Mouse (Mus musculus) midbrain, embryonic 14.5 days (tissue): Measurements from ENCODE around the gene Litaf. TPM values are rescaled to one million over a fixed set of nuclear protein-coding genes. Genes with fewer than 3 reads are reported as not detected.

Source experiments
- ATAC-seq: fragments of 200-750 bp; cut with Nextera tagmentation; 2 replicates; pipeline ENCODE4 v1.8.0; 2017; ENCODE audit warnings: moderate number of reproducible peaks, moderate library complexity; ENCODE audit not compliant: low FRiP score, low TSS enrichment
- DNase-seq: peaks from one replicate; pipeline ENCODE4 v3.0.0-alpha.2; 2015
- H3K27ac ChIP-seq: fragments of 300-500 bp; sonication (generic); replicated peaks from 2 replicates; pipeline ENCODE4 v1.5.1; 2014; ENCODE audit warnings: mild to moderate bottlenecking, low read depth, low read length, moderate library complexity
- H3K27me3 ChIP-seq: fragments of 300-500 bp; sonication (generic); 2 replicates; pipeline ENCODE4 v1.6.1; 2014; ENCODE audit warnings: low read length, control low read depth, mixed read lengths; ENCODE audit not compliant: control insufficient read depth, insufficient read depth
- H3K36me3 ChIP-seq: fragments of 300-500 bp; sonication (generic); 2 replicates; pipeline ENCODE4 v1.6.1; 2014; ENCODE audit warnings: low read length, control low read depth; ENCODE audit not compliant: control insufficient read depth, insufficient read depth
- H3K4me1 ChIP-seq: fragments of 300-500 bp; sonication (generic); 2 replicates; pipeline ENCODE4 v1.6.1; 2014; ENCODE audit warnings: mild to moderate bottlenecking, antibody characterized with exemption, low read length, control low read depth; ENCODE audit not compliant: control insufficient read depth, insufficient read depth
- H3K4me2 ChIP-seq: fragments of 300-500 bp; sonication (generic); 2 replicates; pipeline ENCODE4 v1.6.1; 2014; ENCODE audit warnings: mild to moderate bottlenecking, low read length, moderate library complexity
- H3K4me3 ChIP-seq: fragments of 300-500 bp; sonication (generic); replicated peaks from 2 replicates; pipeline ENCODE4 v1.5.1; 2014; ENCODE audit warnings: low read depth, low read length
- H3K9ac ChIP-seq: fragments of 300-500 bp; sonication (generic); replicated peaks from 2 replicates; pipeline ENCODE4 v1.6.1; 2014; ENCODE audit warnings: mild to moderate bottlenecking, low read length, moderate library complexity
- H3K9me3 ChIP-seq: fragments of 300-500 bp; sonication (generic); 2 replicates; pipeline ENCODE4 v1.6.1; 2016; ENCODE audit warnings: low read length, control low read depth, mixed read lengths; ENCODE audit not compliant: control insufficient read depth
- WGBS: fragments of 180-500 bp; shearing (Covaris S2); extraction: QIAGEN DNeasy Blood & Tissue Kit; methylation state at CpG from one replicate; pipeline ENCODE4 v1.1.7; 2014; 5-methylcytosine and 5-hydroxymethylcytosine counted together
- microRNA-seq: library from miRNA; unstranded; fragments of <30 nt; microRNA quantifications from one replicate; pipeline ENCODE4, GENCODE M21; 2016
- polyA plus RNA-seq: library from polyadenylated mRNA; unstranded; fragments of >200 nt; fragmentation: Nextera tagmentation; extraction: Ambion mirVana; gene quantifications from 2 replicates; pipeline ENCODE4 v1.2.1, GENCODE M21; 2014

The Litaf gene
- polyA plus RNA-seq, 1 experiment from 2014 or later: 32.0 TPM

DNA sequence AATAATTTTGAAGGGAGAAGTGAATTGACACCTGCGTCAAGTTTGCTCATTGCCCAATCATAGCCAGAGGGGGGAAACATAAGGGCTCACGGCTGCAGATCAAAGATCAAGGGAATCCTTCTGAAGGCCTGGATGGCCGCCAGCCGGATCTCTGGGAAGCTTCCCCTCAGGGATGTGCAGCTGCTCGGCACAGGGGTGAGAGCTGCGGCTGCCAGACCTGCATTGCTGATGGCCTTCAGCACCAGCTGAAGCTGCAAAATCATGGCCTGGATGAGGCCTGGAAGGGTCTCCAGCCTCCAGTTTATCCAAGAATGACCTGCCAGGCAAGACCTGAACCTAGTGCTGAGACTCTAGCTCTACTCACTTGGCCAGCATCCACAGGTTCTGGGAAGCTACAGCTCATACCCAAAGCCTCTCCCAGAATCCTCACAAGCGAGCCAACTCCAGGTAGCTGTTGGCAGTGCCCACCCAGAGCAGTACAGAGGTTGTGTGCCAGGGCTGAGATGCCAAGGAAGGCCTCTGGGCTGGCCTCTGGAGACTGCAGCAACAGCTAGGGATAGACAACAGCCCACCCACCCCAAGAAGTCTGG is 140.3 kb downstream of the Litaf start:
- Histone ChIP-seq H3K9me3 (0 out of 2 replicates have a peak, but pooled peaks cover 4% of the 10 kb centered on the region), H3K27me3 (no peaks in the 10 kb centered on the region), H3K27ac (no peak overlapping the region; the same call in 1 of the 2 replicates), H3K4me2 (no peak overlapping the region), H3K4me3 (no peak overlapping the region), H3K9ac (no peak overlapping the region), H3K36me3 (no peaks in the 10 kb centered on the region), H3K4me1 (no peaks in the 10 kb centered on the region)
- 37% methylated on average over 7 of the region's 7 CpGs for WGBS
- ATAC-seq: no peak
- peak; percentile 60 for DNase-seq

DNA sequence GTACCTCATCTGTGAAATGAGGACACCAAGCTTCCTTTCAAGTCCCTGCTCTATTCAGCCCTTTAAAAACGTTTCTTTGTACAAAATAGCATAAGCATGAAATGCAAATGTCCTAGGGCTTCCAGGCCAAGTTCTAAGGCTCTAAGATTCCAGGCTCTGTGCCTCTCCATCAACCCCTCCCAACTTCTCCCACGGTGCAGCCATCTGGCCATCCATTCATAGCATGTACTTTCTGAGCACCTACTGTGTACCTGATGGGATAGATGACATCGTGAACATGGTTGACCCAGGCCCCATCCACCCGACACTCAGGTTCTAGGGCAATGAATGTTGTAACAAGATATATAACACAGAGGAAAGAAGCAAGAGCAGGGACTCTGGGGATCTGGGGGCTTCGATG is 142.4 kb downstream of the Litaf start:
- no peaks in the 10 kb centered on the region for H3K36me3 ChIP-seq
- H3K4me1 ChIP-seq: no peaks in the 10 kb centered on the region
- DNase-seq (no peak), ATAC-seq (no peak)
- H3K27ac ChIP-seq: no peak overlapping the region
- no peaks in the 10 kb centered on the region for H3K9me3 ChIP-seq
- H3K27me3 ChIP-seq: no peaks in the 10 kb centered on the region
- no peak overlapping the region for H3K9ac ChIP-seq
- H3K4me2 ChIP-seq: no peak overlapping the region
- 60% methylated on average over 5 of the region's 5 CpGs for WGBS
- H3K4me3 ChIP-seq: no peak overlapping the region

DNA sequence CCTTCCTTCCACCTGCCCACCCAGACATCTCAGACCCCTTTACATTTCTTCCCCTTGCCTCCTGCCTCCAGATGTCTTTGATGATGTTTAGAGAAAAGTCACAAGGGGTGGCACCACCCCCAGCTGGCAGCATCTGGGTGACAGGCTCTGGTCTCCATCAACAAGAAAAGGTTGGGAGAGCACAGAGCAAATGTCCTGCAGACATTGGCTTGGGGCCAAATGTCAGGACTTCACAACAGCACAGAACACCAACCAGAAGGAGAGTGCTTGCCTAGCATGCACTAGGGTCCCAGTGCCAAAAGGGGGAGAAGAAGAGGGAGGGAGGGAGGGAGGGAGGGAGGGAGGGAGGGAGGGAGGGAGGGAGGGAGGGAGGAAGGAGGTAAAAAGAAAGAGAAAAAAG is 146.1 kb downstream of the Litaf start:
- Histone ChIP-seq H3K9me3 (no peaks in the 10 kb centered on the region), H3K9ac (no peak overlapping the region), H3K36me3 (no peaks in the 10 kb centered on the region), H3K27me3 (no peaks in the 10 kb centered on the region), H3K4me1 (no peaks in the 10 kb centered on the region), H3K4me2 (no peak overlapping the region), H3K4me3 (no peak overlapping the region), H3K27ac (no peak overlapping the region)
- ATAC-seq (no peak), DNase-seq (no peak)

DNA sequence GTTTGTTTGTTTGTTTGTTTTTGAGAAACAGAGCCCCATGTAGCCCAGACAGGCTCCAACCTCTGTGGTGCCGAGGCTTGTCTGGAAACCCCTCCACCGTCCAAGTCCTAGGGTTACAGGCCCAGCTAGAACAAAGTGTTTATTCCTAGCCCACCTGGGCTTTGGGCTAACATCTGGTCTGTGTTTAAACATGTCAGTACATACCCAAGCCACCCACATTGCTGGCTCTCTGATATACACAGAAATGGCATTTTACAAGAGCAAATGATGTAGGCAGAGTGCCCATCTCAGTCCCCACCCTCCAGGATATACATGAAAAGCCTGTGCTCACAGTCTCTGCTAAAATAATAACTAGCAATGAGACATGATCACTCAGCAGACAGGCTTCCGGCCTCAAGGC is 149.7 kb downstream of the Litaf start:
- no peak overlapping the region for H3K4me2 ChIP-seq
- H3K9me3 ChIP-seq: no peaks in the 10 kb centered on the region
- no peaks in the 10 kb centered on the region for H3K36me3 ChIP-seq
- 88% methylated on average over 3 of the region's 3 CpGs for whole genome bisulfite sequencing
- H3K4me1 ChIP-seq: no peaks in the 10 kb centered on the region
- DNase-seq (no peak), ATAC-seq (no peak)
- no peak overlapping the region for H3K9ac ChIP-seq
- no peak overlapping the region for H3K4me3 ChIP-seq
- H3K27me3 ChIP-seq: no peaks in the 10 kb centered on the region
- no peak overlapping the region for H3K27ac ChIP-seq

DNA sequence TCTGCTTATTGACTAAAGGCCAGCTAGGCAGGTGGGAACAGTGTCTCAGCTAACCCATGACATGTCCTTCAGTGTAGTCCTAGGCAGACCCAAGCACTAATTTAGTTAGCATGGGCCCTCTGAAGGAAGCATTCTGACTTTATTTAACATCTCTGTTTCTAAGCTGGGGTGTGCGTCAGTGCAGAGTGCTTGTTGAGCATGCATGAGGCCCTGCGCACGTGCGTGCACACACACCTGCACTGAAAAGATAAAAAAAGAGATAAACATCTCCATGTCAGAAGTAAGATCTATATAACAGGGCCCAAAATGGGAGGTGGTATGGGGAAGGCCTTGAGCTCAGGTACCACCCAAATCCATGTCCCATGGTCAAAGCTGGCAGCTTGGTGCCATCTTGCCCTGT is 150.9 kb downstream of the Litaf start:
- H3K4me3 ChIP-seq: no peak overlapping the region
- H3K27me3 ChIP-seq: no peaks in the 10 kb centered on the region
- no peaks in the 10 kb centered on the region for H3K4me1 ChIP-seq
- H3K9me3 ChIP-seq: no peaks in the 10 kb centered on the region
- H3K4me2 ChIP-seq: no peak overlapping the region
- H3K36me3 ChIP-seq: no peaks in the 10 kb centered on the region
- 95% methylated on average over 4 of the region's 4 CpGs for WGBS
- H3K27ac ChIP-seq: no peak overlapping the region
- ATAC-seq (no peak), DNase-seq (no peak)
- H3K9ac ChIP-seq: no peak overlapping the region

DNA sequence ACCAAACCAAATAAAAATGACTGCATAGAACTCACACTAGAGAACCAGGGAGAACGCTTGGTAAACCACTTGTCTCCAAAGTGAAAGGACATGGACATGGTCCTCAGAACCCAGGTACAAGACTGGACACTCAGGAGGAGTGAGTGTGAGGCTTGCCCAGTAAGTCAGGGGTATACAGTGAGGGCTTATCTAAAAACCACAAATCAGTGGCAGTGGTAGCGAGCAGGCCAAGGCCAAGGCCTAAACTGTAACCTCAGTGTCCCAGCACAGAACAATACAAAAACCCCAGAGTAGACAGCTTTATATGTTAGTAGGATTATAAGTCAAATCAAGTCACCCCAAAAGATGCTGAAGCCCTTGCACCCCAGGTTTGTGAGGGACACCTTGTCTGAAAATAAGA is 154.9 kb downstream of the Litaf start:
- H3K36me3 ChIP-seq: no peaks in the 10 kb centered on the region
- ATAC-seq (no peak), DNase-seq (no peak)
- H3K27ac ChIP-seq: no peak overlapping the region
- 90% methylated on average over 2 of the region's 2 CpGs for WGBS
- H3K4me1 ChIP-seq: no peaks in the 10 kb centered on the region
- H3K27me3 ChIP-seq: no peaks in the 10 kb centered on the region
- H3K9me3 ChIP-seq: no peaks in the 10 kb centered on the region
- no peak overlapping the region for H3K9ac ChIP-seq
- no peak overlapping the region for H3K4me2 ChIP-seq
- H3K4me3 ChIP-seq: no peak overlapping the region

DNA sequence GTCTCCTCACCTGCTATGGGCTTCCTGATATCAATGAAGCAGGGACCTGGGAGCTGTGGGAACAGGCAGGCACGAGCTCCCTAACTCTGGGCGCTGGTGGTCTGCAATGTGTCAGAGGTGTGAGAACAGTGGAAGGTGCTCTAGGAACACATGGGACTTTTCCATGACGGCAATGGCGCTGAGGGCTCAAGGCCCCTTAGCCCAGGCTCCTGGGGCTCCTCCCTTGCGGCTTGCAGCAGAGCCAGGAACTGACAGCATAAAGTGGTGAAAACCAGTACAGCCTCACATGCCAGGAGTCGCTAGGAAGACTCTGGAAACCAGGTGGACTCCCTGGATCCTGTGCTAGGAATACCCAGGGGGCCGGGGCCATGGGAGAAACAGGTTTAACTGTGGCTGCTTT is 155.4 kb downstream of the Litaf start:
- 84% methylated on average over 7 of the region's 7 CpGs for WGBS
- H3K4me1 ChIP-seq: no peaks in the 10 kb centered on the region
- no peak overlapping the region for H3K4me2 ChIP-seq
- no peak overlapping the region for H3K4me3 ChIP-seq
- H3K27me3 ChIP-seq: no peaks in the 10 kb centered on the region
- ATAC-seq (no peak), DNase-seq (no peak)
- no peak overlapping the region for H3K27ac ChIP-seq
- H3K9me3 ChIP-seq: no peaks in the 10 kb centered on the region
- H3K36me3 ChIP-seq: no peaks in the 10 kb centered on the region
- H3K9ac ChIP-seq: no peak overlapping the region

Small RNAs within 50 kb of the gene (microRNA-seq; reads per million reads assigned to microRNA genes)
- gene Gm26268: not detected

Other genes starting within 250 kb of the Litaf start
- 0.46 and 0.55 TPM in 2 replicates for gene Rmi2, start 231.1 kb downstream of the Litaf start, polyA plus RNA-seq
- 129 and 169 TPM in 2 replicates for gene Snn, start 5.2 kb downstream of the Litaf start, polyA plus RNA-seq
- 28.7 and 34.6 TPM in 2 replicates for gene Txndc11, start 68.5 kb upstream of the Litaf start, polyA plus RNA-seq
- 62.6 and 80.2 TPM in 2 replicates for gene Zc3h7a, start 110.2 kb upstream of the Litaf start, polyA plus RNA-seq
- gene Rsl1d1, start 137.2 kb upstream of the Litaf start, polyA plus RNA-seq: 139 and 167 TPM in 2 replicates
- gene Gspt1, start 188.2 kb upstream of the Litaf start, polyA plus RNA-seq: 56.3 and 61.3 TPM in 2 replicates
- not detected in 2 replicates for gene Tnfrsf17, start 247.7 kb upstream of the Litaf start, polyA plus RNA-seq